Mouse (Mus musculus) kidney, adult 11 months (tissue): ENCODE results near the gene Fam83b.

Experiments used
- DNase-seq: peaks from one replicate; pipeline ENCODE4 v3.0.0; 2022

The Fam83b gene

GRCm38 (mm10) chr9:76566515-76567280 lies at the start of gene Fam83b:
Gene Fam83b, minus strand, starts transcription at chr9:76567116.
- peak; percentile 50 for DNase-seq

- no peak for DNase-seq
These were observed 47.2 kb upstream of the Fam83b start for GRCm38 (mm10) chr9:76614165-76614564.

GRCm38 (mm10) chr9:76603744-76604143 lies 36.8 kb upstream of the Fam83b start:
- DNase-seq = no peak

- no peak for DNase-seq
These were observed 36.0 kb upstream of the Fam83b start for GRCm38 (mm10) chr9:76602874-76603273.

- DNase-seq = no peak
These were observed 30.5 kb upstream of the Fam83b start for GRCm38 (mm10) chr9:76597395-76597794.

- DNase-seq = no peak
These were observed 26.9 kb upstream of the Fam83b start for GRCm38 (mm10) chr9:76593841-76594240.

GRCm38 (mm10) chr9:76583943-76584342 lies 17.0 kb upstream of the Fam83b start:
- no peak for DNase-seq

- DNase-seq = no peak
These were observed 15.1 kb upstream of the Fam83b start for GRCm38 (mm10) chr9:76581966-76582365.

- no peak for DNase-seq
These were observed 352 bp upstream of the Fam83b start for GRCm38 (mm10) chr9:76567281-76567655.

GRCm38 (mm10) chr9:76565656-76566055 lies 1.3 kb downstream of the Fam83b start:
- no peak for DNase-seq

GRCm38 (mm10) chr9:76564071-76564470 lies 2.8 kb downstream of the Fam83b start:
- DNase-seq = no peak

GRCm38 (mm10) chr9:76562794-76563193 lies 4.1 kb downstream of the Fam83b start:
- DNase-seq = no peak

- no peak for DNase-seq
These were observed 7.7 kb downstream of the Fam83b start for GRCm38 (mm10) chr9:76559240-76559639.

GRCm38 (mm10) chr9:76553758-76554157 lies 13.2 kb downstream of the Fam83b start:
- DNase-seq = no peak

- no peak for DNase-seq
These were observed 13.8 kb downstream of the Fam83b start for GRCm38 (mm10) chr9:76553115-76553514.

- DNase-seq = no peak
These were observed 20.2 kb downstream of the Fam83b start for GRCm38 (mm10) chr9:76546714-76547113.

GRCm38 (mm10) chr9:76540684-76541083 lies 26.2 kb downstream of the Fam83b start:
- DNase-seq = no peak

- no peak for DNase-seq
These were observed 26.8 kb downstream of the Fam83b start for GRCm38 (mm10) chr9:76539953-76540621.

GRCm38 (mm10) chr9:76539271-76539670 lies 27.6 kb downstream of the Fam83b start:
- no peak for DNase-seq

GRCm38 (mm10) chr9:76536032-76536431 lies 30.9 kb downstream of the Fam83b start:
- DNase-seq = no peak

- no peak for DNase-seq
These were observed 34.5 kb downstream of the Fam83b start for GRCm38 (mm10) chr9:76532403-76532802.

GRCm38 (mm10) chr9:76531368-76531767 lies 35.5 kb downstream of the Fam83b start:
- DNase-seq = no peak

GRCm38 (mm10) chr9:76525592-76525991 lies 41.3 kb downstream of the Fam83b start:
- no peak for DNase-seq

- no peak for DNase-seq
These were observed 43.8 kb downstream of the Fam83b start for GRCm38 (mm10) chr9:76523075-76523474.

GRCm38 (mm10) chr9:76521640-76522039 lies 45.3 kb downstream of the Fam83b start:
- DNase-seq = no peak
